Mouse (Mus musculus) layer of hippocampus, adult 9-11 months (tissue): Measurements from ENCODE around the gene Tnfsf12.

Experiments used
- DNase-seq: peaks from one replicate; pipeline ENCODE4 v3.0.0; 2022

The Tnfsf12 gene

DNA sequence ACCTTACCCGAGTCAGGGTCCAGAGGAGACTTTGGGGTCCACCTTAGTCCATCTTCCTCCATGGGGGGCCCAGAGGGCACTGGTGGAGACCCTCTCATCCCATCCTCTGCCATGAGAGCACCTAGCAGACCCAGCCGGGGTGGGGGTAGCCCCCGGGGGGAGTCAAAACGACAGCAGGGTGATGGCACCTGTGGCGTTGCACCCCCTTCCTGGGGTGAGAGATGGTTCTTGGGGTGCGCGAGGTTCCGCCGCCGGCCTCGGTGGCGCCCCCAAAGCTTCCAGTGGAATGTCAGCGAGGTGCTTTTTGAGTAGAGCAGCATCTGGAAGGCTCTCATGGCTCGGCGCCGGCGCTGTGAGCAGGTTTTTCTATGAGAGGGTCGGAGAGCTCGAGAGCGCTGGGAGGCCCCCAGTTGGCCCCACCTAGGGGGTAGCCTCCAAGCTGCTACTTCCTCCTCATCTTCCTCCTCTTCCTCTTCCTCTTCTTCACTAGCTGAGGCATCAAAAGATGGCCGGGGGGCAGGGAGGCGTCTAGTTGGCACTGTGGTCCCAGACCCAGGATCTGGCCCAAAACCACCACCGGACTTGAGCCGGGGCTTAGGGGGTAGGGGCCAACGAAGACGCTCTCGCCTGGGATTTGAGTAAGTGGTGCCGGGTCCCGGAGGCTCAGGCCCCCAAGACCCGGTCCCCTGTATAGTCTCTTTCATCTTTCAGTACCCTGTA lies 15.4 kb downstream of the Tnfsf12 start:
- DNase-seq, result no peak

DNA sequence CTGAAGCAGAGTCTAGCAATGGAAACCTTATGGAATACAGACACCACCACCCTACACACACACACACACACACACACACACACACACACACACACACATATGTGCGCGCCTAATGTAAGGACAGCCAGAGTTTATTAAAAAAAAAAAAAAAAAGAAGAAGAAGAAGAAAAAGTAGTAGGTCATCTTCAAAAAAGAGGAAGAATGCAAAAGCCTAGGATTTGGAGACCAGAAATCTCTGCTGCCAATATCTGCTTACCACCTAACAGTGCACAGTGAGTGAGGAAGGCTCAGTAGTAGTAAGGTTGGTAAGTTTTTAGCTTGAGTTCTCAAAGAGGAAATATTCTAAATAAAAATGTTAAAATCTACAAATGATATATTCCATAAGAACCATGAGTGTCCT lies 16.5 kb downstream of the Tnfsf12 start:
- no peak for DNase-seq

DNA sequence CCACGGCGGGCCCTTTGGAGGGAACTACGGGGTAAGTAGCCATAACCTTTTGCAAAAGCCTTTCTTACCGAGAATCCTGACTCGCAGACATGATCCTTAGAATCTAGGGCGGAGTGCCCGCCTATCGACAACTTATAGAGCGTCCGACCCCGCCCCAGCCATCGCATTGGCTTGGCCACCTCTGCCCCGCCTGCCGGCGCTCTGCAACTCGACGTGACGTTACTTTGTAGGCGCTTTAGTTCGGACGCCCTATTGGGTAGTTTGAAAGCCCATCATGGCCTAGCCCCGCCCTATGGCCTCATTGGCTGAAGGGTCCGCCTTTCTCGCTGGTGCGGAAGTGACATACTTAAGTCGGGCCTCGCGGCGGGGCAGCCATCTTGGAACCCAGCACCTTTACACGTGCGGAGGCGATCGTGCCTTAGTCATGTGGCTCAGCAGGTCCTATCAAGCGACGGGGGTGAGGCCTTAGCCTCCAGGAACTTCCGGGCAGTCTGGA lies 23.4 kb downstream of the Tnfsf12 start, which contains the start of gene Eif4a1:
Gene Eif4a1, minus strand, starts transcription at position 213 of the 496 bp plus-strand sequence.
- peak; percentile 100 for DNase-seq

DNA sequence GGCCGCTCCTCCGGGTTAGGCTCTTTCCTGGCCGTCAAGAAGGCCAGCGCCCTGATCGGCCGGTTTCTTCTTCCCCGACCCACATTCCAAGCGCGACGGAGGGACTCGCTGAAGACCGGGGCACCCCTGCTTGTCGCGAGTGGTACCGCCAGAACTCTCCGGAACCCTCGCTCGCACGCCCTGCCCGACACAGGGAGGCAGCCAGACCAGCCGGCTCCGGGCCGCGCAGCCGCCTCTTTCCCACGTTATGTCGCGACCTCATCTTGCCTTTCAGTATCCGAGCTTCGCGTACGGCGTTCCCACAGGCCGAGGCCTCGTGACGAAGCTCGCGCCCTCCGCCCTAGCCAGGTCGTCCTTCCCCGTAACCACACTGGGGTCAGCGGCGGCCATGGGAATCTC lies 23.9 kb downstream of the Tnfsf12 start:
- DNase-seq, result no peak

DNA sequence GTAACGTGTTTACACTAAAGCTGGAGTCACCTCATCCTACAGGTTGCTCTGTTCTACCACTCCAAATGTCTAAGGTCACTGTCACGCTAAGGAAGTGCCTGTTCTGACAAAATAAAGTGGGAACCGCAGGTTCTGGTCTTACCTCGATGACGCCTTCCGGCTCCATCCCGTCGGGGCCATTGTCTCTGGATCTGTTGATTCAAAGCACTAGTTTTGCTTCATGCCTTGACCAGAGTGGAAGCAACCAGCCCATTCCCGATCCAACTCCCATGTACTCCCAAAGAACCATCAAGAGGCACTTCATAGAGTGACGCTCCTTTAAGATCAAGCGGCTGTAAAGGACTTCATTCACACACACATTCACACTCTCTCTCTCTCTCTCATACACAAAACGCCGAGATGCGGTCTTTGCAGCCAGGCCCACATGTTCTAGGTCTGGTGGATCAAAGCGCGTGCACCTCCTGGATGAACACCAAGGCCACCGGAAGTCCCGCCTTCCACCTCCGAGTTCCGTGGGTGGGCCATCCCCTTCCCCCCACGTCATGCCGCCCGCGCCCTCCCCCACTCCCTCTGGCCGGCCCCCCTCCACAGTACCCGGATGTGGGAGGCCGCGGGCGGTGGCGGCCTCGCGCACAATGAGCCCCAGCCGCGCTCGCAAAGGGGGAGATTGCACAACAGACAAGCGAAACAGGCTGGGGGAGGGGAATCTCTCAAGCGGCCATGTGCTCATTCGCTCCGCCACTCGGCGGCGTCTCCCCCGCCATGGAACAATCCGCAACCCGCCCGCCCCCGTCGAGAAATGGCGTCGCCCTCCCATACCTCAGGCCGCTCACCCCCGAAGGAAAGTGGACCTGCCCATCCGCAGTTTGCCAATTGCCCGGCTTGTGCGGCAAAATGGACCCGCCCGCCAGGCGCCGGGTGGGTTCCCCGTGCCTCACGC lies 24.6 kb downstream of the Tnfsf12 start:
- DNase-seq, result peak; percentile 97

DNA sequence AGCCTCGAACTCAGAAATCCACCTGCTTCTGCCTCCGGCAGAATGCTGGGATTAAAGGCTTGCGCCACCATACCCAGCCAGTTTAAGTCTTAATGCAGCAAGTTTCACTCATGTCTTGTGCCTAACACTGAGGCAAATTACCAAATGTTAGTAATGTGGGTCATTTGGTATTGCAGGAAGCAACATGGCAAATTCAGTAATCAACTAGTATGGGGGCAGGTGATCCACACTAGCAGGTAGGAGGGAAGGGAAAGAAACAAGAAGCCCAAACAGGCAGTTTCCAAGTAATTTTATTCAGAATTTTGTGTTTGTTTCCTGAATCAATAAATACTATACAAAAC lies 29.0 kb downstream of the Tnfsf12 start:
- no peak for DNase-seq

DNA sequence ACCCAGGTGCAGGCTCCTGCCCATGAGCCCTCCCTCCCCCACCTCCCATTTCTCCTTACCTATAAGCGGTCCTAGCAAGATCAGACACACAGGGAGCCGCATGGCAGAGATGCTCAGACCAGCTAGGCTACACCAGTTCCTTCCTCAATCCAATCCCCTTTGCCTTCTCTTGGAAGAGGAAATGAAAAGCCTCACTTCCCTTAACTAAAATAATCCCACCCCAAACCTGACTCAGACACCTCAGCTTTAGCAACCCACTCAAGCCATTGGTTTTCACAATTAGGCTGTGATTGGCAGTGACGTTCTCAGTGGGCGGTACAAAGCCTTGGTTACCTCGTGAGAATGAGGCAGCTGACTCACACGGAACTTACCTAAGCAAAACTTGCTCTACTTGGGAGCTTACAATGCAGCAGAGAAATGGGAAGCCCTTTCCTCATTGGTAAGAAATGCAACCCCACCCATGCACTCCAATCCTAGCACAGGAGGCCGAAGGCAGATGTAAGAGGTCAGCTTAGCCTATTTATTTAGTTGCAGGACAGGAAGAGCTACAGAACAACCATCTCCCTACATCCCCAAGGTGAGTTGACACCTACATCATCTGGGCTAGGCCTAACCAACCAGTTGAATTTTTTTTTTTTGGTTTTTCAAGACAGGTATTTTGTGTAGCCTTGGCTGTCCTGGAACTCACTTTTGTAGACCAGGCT lies 29.5 kb downstream of the Tnfsf12 start, which contains the start of gene Cd68:
Gene Cd68, minus strand, starts transcription at position 193 of the 704 bp plus-strand sequence.
- peak; percentile 93 for DNase-seq

DNA sequence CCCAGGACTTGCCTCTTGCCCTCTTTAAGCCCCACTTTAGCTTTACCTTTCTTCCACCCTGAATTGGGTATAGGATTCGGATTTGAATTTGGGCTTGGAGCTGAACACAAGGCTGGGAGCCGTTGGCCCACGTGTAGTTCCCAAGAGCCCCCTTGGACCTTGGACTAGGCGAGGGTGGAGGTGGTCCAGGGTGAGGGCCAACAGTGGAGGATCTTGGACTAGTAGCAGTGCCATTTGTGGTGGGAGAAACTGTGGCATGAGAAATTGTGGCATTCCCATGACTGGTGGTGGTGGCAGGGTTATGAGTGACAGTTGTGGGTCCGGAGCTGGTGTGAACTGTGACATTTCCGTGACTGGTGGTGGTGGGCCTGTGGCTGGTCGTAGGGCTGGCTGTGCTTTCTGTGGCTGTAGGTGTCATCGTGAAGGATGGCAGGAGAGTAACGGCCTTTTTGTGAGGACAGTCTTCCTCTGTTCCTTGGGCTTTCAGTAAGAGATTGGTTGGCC lies 30.1 kb downstream of the Tnfsf12 start:
- DNase-seq, result no peak

DNA sequence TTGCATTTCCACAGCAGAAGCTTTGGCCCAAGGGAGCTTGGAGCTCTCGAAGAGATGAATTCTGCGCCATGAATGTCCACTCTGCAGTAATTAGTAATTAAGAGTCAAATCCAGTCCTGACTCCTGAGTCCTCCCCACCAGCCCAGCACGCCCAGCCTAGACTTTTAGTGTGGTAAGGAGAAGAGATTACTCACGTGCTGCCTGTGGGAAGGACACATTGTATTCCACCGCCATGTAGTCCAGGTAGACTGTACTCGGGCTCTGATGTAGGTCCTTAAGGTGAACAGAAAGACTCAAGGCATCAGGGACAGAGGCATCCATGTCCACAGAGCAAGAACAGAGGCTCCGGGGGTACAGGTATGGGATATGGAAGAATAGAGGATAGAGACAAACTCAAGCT lies 30.8 kb downstream of the Tnfsf12 start:
- no peak for DNase-seq

DNA sequence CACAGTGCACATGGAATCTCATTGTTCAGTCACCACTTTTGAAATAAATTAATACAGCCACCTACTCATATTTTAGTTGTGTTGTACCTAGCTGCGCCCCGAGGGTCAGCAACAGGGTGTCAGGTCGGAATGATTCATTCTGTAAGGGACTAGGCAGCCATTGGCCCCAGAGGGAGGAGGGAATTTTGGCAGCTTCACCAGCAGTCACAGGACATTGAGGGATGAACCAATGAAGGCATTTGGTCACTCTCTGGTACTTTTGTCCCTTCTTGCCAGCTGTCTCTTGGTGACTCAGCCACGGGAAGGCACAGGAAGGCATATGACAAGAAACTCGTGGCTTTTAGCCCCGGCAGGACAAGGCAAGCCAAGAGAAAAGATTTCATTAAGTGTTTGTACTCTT lies 31.9 kb downstream of the Tnfsf12 start:
- peak; percentile 55 for DNase-seq

DNA sequence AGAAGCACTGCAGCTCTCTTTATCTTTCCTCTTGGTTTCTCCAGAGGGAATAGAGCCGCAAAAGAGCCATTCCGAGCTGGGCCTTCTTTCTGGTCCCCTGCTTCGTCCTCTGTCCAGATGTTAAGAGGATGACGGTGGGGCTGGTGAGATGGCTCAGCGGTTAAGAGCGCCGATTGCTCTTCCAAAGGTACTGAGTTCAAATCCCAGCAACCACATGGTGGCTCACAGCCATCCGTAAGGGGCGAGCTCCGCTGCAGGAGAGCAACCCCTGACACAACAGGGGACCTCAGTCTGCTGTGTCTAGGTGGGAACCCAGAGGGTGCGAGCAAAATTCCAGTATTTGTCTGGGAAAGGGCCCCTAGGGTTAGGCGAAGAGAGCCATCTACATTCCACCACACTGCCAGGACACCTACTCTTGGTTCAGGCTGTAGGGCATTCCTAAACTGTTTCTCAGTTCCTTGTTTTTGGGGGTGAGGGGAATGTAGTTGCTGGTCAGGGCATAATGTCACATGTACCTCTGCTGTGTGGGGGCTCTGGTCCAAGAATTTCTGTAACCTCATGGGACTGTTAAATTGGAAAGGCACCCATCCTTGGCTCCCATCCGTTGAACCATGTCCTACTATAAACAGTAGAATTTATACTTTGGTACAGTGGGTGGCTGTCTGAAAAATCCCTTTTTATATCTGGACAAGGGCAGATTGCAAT lies 32.5 kb downstream of the Tnfsf12 start:
- DNase-seq, result no peak

DNA sequence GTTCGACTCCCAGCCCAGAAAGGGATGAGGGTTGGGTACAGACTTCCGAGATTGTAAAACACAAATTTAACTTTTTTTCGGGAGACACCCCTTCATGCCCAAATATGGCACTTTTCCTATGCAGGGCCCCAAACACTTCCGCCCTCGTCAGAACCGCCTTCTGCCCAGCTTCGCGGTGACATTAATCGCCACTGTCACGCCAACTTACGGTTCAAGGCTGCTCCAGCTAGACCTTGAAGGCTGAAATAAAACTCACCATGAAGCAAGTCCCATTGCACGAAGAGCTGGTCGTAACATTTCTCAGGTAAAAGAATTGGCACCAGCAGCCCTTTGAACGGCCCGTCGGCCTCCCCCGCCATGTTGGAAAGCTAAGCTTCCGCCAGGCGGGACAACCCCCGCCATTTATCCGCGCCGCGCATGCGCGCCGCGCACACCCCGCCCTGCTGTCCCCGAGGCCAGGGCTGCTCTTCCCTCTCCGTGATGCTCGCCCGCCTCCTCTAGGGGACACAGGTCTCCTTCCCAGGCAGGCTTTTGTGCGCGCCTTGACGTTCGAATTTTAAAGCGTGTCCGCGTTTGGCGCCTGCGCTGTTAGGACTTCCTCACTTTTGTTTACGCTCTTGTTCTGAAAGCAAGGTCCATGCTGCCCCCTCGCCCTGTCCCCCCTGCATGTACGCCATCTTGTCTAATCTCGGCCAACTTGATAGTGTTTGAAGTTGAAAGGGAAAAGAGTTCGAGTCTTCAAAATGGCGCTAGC lies 33.3 kb downstream of the Tnfsf12 start, which contains the start of gene Mpdu1:
Gene Mpdu1, minus strand, starts transcription at position 430 of the 754 bp plus-strand sequence.
- peak; percentile 97 for DNase-seq

DNA sequence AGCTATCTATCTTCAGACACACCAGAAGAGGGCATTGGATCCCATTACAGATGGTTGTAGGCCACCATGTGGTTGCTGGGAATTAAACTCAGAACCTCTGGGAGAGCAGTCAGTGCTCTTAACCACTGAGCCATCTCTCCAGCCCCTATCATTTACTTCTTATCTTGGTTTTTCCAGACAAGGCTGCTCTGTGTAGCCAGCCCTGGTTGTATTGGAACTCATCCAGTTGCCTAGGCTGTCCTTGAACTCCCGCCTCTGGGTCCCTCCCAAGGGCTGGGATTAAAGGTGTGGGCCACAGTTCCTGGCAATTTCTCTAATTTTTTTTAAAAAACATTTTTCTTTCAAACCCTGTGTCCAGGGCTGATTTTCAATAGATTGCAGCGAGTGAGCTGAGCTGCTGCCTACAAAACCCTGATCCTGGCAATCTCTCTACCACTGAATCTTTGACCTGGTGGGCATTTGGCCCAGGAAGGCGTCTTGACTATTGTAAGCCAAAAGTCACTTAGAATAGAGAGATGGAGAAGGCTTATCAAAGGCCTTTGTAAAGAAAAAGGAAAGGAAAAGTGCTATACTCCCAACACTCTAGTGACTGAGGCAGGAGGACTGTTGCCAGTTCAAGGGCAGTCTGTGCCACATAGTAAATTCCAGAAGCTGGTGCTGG lies 34.3 kb downstream of the Tnfsf12 start:
- DNase-seq, result no peak

DNA sequence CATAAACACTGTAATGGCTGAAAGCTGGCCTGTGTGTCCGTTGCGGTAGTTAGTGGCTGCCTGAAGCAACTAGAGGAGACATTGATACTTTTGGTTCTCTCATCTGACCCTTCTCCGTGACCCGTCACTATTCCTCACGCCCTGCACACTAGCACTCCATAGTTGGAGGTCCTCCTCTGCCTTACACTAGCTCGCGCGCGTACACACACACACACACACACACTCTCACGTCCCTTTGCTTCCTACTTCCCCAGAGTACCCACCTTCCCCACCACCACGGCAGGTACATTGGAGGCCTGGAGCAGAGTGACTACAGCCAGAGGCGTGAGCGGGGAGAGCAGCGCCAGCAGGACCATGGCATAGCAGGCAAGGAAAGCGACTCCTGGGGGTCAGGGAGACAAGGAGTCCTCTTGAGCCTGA lies 38.2 kb downstream of the Tnfsf12 start:
- no peak for DNase-seq

DNA sequence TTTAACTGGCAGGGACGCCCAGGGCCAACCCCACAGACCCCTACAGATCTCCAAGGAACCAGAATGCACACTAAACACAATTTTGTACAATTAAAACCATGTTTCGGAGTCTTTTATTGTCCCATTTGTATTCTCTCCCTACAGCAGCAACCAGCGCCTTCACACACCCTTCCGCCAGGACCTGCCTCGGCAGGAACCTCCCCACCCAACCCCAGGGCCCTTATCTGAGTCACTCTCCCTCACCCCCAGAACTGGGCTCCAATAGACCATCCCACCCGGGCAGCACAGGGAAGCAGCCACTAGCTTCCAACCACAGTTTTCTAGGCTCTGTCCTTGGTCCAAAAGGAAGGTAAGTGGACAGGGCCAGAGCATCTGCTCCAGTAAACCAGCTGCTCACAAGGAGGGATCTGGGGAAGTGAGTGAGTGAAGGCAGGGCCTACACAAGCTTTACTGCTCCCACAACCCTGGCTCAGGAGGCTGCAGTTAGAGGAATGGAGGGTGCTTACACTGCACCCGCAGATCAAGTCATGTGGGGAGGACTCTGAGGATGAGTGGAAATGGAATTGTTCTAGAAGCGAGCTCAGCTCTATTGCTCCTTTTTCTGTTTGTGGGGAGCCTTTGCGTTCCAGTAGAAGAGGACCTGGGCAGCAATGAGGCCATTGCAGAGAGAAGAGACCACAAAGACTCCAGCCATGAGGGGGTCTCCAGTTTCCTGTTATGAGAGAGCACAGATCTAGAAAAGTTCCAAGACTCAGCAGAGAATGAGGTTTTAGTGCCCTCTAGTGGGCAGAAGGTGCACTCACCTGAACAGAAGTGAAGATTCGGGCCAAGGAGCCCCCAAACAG lies 38.8 kb downstream of the Tnfsf12 start:
- no peak for DNase-seq

DNA sequence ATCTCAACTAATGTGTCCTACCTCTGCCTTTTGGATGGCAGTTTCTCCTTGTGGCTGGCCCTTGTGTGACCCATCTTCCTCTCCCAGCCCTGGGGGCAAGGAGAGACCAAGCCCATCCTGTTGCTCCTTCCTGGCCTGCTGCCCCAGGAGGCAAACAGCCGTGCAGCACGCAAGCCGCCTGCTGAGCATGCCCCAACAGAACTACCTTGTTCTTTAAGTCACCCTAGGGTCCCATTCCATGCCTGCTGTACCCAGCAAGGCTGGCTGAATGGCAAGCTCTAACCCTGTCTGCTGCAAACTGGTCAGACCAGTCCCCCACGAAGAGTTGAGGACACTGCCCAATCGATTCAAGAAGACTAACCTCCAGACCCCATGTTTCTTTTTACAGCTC lies 39.6 kb downstream of the Tnfsf12 start:
- no peak for DNase-seq

DNA sequence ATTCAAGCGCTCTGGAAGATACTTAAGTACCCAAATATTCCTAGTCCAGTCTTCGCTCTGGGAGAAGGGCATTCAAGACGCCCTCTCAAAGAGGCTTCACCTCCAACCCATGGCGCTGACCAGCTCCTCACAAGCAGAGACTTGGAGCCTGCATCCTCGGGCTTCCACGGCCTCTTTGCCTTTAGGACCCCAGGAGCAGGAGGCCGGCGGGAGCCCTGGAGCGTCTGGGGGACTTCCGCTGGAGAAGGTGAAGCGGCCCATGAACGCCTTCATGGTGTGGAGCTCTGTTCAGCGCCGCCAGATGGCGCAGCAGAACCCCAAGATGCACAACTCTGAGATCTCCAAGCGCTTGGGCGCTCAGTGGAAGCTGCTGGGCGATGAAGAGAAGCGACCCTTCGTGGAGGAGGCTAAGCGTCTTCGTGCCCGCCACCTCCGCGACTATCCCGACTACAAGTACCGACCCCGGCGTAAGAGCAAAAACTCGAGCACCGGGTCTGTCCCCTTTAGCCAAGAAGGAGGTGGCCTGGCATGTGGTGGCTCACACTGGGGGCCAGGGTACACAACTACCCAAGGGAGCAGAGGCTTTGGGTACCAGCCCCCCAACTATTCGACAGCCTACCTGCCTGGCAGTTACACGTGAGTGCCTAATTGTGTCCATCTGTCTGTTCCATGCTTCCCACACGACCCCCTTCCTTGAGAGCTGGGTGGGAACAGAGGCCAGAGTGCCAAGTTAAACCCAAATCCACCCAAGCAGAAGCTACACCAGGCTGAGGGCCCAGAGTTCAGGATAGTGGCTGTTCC lies 40.2 kb downstream of the Tnfsf12 start, which contains the start of gene Sox15:
Gene Sox15, plus strand, starts transcription at position 51 of the 801 bp plus-strand sequence.
- peak; percentile 69 for DNase-seq

DNA sequence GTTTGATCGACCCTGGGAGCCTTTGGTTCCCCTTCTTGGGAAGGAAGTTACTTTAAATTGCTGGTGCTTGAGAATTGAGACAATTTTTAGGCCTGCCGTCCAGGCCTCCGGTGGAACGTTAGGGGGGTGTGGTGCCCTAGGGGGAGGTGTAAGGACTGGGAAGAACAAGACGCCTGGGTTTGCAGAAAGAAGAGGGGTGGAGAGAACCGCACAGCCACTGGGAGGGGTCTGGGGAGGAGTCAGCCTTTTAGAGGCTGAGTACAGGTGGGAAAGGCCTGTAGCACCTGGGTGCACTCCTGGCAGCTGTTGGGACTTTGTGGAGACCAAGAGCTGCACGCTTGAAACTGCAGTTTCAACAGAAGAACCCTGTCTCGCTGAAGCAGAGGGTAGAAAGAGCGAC lies 40.9 kb downstream of the Tnfsf12 start:
- DNase-seq, result no peak

DNA sequence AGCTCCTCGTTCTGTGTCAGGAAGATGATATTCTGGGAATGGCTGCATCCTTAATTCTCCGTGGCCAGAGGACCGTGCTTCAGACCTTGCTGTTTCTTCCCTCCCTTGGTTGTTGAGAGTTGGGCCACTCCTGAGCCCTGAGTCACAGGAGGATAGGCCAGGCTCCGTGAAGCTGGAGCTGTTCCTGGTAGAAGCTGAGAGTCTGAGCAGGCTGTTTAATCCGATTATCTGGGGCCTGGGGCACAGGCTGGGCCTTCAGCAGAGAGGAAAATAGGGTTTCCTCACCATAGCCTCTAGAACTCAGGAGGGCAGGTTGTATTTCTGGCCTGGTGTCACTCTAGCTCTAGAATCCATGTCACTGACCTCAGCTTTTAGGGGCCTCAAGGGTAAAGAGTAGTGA lies 42.2 kb downstream of the Tnfsf12 start:
- DNase-seq, result no peak
